Mouse (Mus musculus): ENCODE measurements around the gene Serpina9. TPM values are rescaled to one million over a fixed set of nuclear protein-coding genes. Genes with fewer than 3 reads are reported as not detected.

Gene Serpina9
- polyA plus RNA-seq, 1 experiment from 2014 or later, result not detected

DNA sequence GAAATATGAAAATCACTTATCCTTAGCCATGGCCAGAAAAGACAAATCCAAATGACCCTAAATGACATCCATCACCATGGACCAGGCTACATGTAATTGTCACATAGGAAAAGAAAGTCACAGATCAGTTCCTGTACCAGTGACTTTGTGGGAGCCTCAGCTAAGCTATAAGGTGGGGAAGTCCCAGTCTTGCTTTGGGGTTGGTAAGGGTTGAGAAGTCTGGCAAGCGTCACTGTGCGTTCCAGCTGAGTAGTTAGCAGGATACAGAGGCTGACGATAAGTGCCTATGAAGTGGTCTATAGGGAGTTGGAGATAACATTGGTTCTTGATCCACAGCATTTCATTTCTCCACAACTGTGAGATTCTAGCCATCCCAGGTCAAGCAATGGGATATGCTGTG is 1.7 kb upstream of the Serpina9 start:
- Histone ChIP-seq H3K36me3 (replicated peaks) (no peaks in the 10 kb centered on the region), H3K27me3 (replicated peaks; ENCODE audit: low read depth, poor library complexity, severe bottlenecking) (no peaks in the 10 kb centered on the region), H3K27ac (replicated peaks) (no peak overlapping the region), H3K9me3 (no peaks in the 10 kb centered on the region), H3K4me1 (no peaks in the 10 kb centered on the region), H3K4me3 (no peak overlapping the region)
- WGBS, result 93% methylated on average over 3 of the region's 3 CpGs
- no peak for DNase-seq (ENCODE audit: low spot score)

DNA sequence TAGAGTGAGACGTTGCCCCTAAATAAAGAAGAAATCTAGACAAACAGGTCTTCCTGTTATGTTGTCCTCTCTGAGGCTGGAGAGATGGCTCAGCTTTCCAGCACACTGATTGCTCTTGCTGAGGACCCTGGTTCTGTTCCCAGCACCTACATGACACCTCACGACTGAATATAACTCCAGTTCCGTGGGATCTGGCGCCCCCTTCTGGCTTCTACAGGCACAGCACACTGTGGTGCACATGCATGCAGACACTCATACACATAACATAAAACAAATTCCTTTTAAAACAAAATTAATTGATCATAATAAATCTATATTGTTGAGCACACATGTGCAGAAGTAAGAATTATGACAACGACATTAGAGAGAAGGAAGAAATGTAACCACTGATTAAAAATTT is 8.9 kb downstream of the Serpina9 start:
- H3K27ac ChIP-seq (replicated peaks), result no peak overlapping the region
- DNase-seq (ENCODE audit: low spot score), result no peak

DNA sequence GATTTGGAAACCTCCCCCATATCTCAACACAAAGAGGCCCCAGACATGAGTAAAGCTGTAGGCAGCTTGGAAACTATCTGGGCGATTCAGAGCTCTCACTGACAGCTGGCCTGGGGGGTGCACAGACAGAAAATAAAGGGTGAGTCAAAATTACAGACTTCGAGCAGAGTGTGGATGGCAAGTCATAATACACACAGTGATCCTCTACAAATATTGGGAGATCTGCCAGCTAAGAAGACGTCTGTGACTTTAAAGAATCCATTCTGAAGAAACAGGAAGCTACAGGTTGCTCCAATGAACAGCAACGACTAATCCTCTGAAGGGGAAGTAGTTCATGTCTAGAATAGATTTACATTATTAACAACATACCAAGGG is 10.3 kb downstream of the Serpina9 start:
- H3K4me1 ChIP-seq, result no peaks in the 10 kb centered on the region
- H3K36me3 ChIP-seq (replicated peaks), result no peaks in the 10 kb centered on the region
- H3K27ac ChIP-seq (replicated peaks), result no peak overlapping the region
- peaks cover 6% of the 10 kb centered on the region; the same call in 1 of the 2 replicates for H3K9me3 ChIP-seq
- no peak for DNase-seq (ENCODE audit: low spot score)
- H3K27me3 ChIP-seq (replicated peaks; ENCODE audit: low read depth, poor library complexity, severe bottlenecking), result no peaks in the 10 kb centered on the region
- WGBS, result 79% methylated on average over 4 of the region's 4 CpGs
- no peak overlapping the region for H3K4me3 ChIP-seq

More for the DNA sequence above, 8.9 kb downstream of the Serpina9 start:
- Histone ChIP-seq H3K36me3 (replicated peaks) (no peaks in the 10 kb centered on the region), H3K4me3 (no peak overlapping the region), H3K9me3 (peaks cover 6% of the 10 kb centered on the region; the same call in 1 of the 2 replicates), H3K27me3 (replicated peaks; ENCODE audit: low read depth, poor library complexity, severe bottlenecking) (no peaks in the 10 kb centered on the region), H3K4me1 (no peaks in the 10 kb centered on the region)
- 79% methylated on average over 5 of the region's 5 CpGs for WGBS

DNA sequence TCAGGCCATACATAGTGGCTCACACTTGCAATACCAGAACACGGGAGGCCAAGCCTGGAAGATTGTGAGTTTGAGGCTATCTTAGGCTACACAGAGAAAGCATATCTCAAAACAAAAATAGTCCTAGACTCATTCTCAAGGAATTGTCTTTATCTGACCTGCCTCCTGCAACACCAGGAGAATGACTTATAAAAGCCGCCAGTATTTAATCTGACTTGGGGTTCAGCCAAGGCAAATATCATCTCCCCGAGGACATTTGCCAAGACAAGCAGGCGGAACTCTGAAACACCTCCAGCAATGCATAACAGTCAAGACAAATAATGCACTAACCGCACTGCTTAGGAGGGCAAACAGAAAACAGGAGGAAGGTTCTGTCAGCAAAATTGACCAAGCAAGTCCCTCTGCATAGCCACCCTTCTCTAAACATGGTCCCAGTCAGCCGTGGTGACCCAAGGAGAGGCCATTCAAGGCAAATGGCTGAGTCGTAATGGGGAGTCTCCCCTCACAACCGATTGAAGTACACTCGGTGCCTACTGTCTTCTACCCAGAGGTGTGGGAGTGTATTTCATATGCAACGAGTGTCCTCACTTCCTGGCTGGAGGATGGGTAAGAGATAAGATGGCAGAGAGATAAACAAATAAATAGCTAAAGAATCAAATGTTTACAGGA is 10.9 kb downstream of the Serpina9 start:
- Histone ChIP-seq H3K4me1 (no peaks in the 10 kb centered on the region), H3K27ac (replicated peaks) (no peak overlapping the region), H3K27me3 (replicated peaks; ENCODE audit: low read depth, poor library complexity, severe bottlenecking) (no peaks in the 10 kb centered on the region), H3K4me3 (no peak overlapping the region), H3K36me3 (replicated peaks) (no peaks in the 10 kb centered on the region), H3K9me3 (peaks cover 6% of the 10 kb centered on the region; the same call in 1 of the 2 replicates)
- DNase-seq (ENCODE audit: low spot score), result no peak
- 89% methylated on average over 10 of the region's 10 CpGs for WGBS

DNA sequence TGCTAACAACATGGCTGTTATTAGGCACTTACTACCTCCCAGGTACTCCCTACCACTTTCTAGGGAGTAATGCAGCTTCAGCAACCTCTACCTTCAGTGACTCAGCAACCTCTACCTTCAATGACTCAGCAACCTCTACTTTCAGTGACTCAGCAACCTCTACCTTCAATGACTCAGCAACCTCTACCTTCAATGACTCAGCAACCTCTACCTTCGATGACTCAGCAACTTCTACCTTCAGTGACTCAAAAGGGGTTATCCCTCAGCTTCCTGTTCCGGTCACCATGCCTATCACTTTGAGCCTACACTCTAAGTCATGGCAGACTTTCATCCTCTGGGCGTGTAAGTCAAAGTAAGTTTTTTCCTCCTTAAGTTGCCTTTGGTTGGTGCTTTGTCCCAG is 13.0 kb downstream of the Serpina9 start:
- peaks cover 6% of the 10 kb centered on the region; the same call in 1 of the 2 replicates for H3K9me3 ChIP-seq
- H3K4me1 ChIP-seq, result peaks cover 3% of the 10 kb centered on the region; the same call in 1 of the 2 replicates
- H3K4me3 ChIP-seq, result no peak overlapping the region
- no peak for DNase-seq (ENCODE audit: low spot score)
- H3K27ac ChIP-seq (replicated peaks), result no peak overlapping the region
- 88% methylated on average over 3 of the region's 3 CpGs for WGBS
- no peaks in the 10 kb centered on the region for H3K36me3 ChIP-seq (replicated peaks)
- H3K27me3 ChIP-seq (replicated peaks; ENCODE audit: low read depth, poor library complexity, severe bottlenecking), result no peaks in the 10 kb centered on the region

DNA sequence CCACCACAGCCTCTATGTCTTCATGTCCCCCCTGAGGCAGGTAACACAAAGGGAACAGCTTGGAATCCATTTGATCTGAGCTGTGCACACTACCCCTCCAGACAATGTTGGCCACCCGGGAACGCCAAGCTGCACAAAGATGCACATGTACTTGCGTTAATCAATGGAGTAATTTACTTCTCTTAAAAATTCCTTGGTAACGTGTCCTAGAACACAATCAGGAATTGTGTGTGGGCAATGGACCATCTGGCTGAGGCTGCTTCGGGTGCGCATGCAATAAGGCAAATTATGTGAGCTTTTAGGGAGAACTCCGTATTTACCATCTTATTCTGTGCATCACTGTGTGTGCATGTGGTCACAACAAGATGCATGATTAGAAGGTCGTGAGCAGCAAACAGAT is 13.9 kb downstream of the Serpina9 start:
- Histone ChIP-seq H3K27me3 (replicated peaks; ENCODE audit: low read depth, poor library complexity, severe bottlenecking) (no peaks in the 10 kb centered on the region), H3K36me3 (replicated peaks) (no peaks in the 10 kb centered on the region), H3K4me3 (no peak overlapping the region), H3K9me3 (peaks cover 4% of the 10 kb centered on the region; the same call in 1 of the 2 replicates), H3K4me1 (peaks cover 3% of the 10 kb centered on the region; the same call in 1 of the 2 replicates), H3K27ac (replicated peaks) (no peak overlapping the region)
- WGBS, result 86% methylated on average over 8 of the region's 8 CpGs
- no peak for DNase-seq (ENCODE audit: low spot score)

DNA sequence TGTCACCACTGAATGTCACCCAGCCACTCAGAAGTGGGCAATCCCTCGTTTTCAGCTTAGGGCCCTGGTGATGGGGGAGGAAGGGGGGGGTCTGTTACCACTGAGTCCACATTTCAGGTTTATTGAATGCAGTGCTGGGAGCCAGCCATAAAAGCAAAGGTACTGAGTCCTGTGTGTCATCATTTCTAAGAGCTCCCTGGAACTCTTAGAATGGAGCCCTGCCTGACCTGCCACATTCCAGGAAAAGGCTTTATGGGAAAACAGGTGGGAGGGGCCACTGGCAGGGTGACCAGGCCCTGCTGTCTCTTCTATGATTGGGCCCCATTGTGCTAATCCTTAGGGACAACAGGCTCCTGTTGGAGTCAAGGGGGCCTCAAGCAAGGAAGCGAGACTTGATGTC is 17.0 kb downstream of the Serpina9 start:
- H3K4me3 ChIP-seq, result no peak overlapping the region
- no peaks in the 10 kb centered on the region for H3K36me3 ChIP-seq (replicated peaks)
- no peaks in the 10 kb centered on the region for H3K27me3 ChIP-seq (replicated peaks; ENCODE audit: low read depth, poor library complexity, severe bottlenecking)
- no peak overlapping the region for H3K27ac ChIP-seq (replicated peaks)
- WGBS, result 62% methylated on average over 2 of the region's 2 CpGs
- no peaks in the 10 kb centered on the region for H3K9me3 ChIP-seq
- H3K4me1 ChIP-seq, result peaks cover 3% of the 10 kb centered on the region; the same call in 1 of the 2 replicates
- no peak for DNase-seq (ENCODE audit: low spot score)

DNA sequence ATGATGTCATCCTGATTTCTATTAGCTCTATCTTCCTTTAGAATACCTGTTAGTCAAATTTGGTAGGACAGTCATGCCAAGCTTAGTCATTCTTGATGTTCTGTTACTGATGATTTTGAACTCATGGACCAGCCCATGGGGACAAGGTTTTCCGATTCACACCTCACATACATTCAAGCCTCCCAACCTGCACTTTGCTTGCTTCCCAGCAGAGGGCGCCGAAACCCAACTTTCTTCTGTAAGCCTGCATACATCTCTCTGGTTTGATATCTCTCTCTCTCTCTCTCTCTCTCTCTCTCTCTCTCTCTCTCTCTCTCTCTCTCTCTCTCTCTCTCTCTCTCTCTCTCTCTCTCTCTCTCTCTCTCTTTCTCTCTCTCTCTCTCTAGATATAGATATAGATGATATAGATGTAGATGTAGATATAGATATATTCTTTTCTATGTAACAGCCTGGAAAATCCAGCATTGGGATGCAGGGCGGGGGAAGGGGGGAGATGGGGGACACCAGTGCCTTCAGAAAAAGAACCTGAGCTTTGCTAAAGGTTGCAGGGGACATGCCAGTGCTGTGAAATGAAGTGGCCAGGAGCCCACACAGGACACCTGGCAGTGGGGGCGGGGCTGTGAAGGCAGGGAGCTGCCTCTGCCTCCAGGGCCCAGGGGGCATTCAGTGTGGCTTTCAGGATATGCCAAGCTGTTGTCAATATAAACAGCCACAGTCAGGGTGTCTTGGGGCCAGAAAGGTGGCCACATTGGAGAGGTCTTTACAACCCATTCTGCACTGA is 18.1 kb downstream of the Serpina9 start:
- H3K4me1 ChIP-seq, result peaks cover 3% of the 10 kb centered on the region; the same call in 1 of the 2 replicates
- H3K4me3 ChIP-seq, result no peak overlapping the region
- no peaks in the 10 kb centered on the region for H3K36me3 ChIP-seq (replicated peaks)
- no peaks in the 10 kb centered on the region for H3K27me3 ChIP-seq (replicated peaks; ENCODE audit: low read depth, poor library complexity, severe bottlenecking)
- H3K27ac ChIP-seq (replicated peaks), result no peak overlapping the region
- WGBS, result 43% methylated on average over 5 of the region's 5 CpGs
- peak; percentile 72 for DNase-seq (ENCODE audit: low spot score)
- H3K9me3 ChIP-seq, result no peaks in the 10 kb centered on the region

DNA sequence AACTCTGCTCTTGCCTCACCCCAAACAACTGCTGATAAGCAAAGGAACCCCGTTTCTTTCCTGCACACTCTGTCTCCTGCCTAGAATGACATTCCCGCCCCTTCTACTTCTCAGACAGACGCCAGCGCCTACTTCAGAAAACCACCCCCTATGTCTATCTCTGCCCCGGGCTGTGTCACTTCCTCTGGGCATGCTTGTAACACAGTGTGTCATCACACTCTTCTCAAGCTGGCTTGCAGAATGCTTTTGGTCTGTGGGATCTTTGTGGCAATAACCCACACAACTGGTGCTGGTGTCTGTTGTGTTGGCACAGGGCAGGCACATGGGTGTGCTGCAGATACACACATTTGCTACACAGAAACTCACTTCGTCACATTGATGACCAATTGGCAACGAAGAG is 20.6 kb downstream of the Serpina9 start:
- H3K27ac ChIP-seq (replicated peaks), result no peak overlapping the region
- H3K4me1 ChIP-seq, result peaks cover 3% of the 10 kb centered on the region; the same call in 1 of the 2 replicates
- H3K27me3 ChIP-seq (replicated peaks; ENCODE audit: low read depth, poor library complexity, severe bottlenecking), result no peaks in the 10 kb centered on the region
- H3K4me3 ChIP-seq, result no peak overlapping the region
- no peaks in the 10 kb centered on the region for H3K36me3 ChIP-seq (replicated peaks)
- DNase-seq (ENCODE audit: low spot score), result no peak
- no peaks in the 10 kb centered on the region for H3K9me3 ChIP-seq
- WGBS, result 68% methylated on average over 7 of the region's 7 CpGs

DNA sequence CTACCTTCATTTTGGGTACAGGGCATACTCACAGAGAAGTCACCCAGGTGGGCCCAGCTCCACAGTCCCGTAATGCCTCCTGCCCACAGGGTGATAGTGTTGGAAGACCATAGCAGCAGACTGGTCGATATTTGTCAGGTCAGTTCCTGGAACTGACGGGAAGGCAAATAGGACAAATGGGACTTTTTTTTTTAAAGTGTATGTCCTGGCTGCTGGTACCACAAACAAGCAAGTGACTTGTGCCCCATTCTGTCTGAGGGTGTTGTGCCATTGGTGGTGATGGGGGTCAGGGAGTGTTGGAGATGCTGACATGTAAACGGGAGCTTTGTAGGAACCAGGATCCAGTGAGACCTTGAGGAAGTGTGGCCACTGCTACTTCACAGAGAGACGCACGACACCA is 23.7 kb downstream of the Serpina9 start, which contains the start of gene Serpina11:
Gene Serpina11, minus strand, starts transcription at position 101 of the 400 bp plus-strand sequence.
- WGBS, result 90% methylated on average over 6 of the region's 6 CpGs
- H3K36me3 ChIP-seq (replicated peaks), result no peaks in the 10 kb centered on the region
- no peaks in the 10 kb centered on the region for H3K27me3 ChIP-seq (replicated peaks; ENCODE audit: low read depth, poor library complexity, severe bottlenecking)
- no peak within 1 kb of the TSS for H3K4me3 ChIP-seq
- no peaks in the 10 kb centered on the region for H3K9me3 ChIP-seq
- no peak within 1 kb of the TSS for H3K27ac ChIP-seq (replicated peaks)
- no peak for DNase-seq (ENCODE audit: low spot score)
- no peaks in the 10 kb centered on the region for H3K4me1 ChIP-seq

DNA sequence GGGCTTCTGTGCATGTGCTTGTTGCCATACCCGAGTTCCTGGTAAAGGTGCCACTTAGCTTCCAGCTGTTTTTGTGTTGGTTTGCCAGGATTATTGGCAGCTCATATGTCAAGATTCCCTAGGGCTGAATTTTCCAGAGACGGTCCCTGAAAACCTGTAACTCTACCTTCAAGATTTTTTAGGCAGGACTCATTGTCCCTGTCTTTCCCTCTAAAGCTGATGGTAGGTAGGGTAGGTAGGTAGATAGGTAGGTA is 24.1 kb downstream of the Serpina9 start:
- H3K4me1 ChIP-seq, result no peaks in the 10 kb centered on the region
- H3K36me3 ChIP-seq (replicated peaks), result no peaks in the 10 kb centered on the region
- WGBS, result 55% methylated on average over 2 of the region's 2 CpGs
- H3K27ac ChIP-seq (replicated peaks), result no peak overlapping the region
- no peaks in the 10 kb centered on the region for H3K9me3 ChIP-seq
- no peak for DNase-seq (ENCODE audit: low spot score)
- H3K4me3 ChIP-seq, result no peak overlapping the region
- H3K27me3 ChIP-seq (replicated peaks; ENCODE audit: low read depth, poor library complexity, severe bottlenecking), result no peaks in the 10 kb centered on the region

DNA sequence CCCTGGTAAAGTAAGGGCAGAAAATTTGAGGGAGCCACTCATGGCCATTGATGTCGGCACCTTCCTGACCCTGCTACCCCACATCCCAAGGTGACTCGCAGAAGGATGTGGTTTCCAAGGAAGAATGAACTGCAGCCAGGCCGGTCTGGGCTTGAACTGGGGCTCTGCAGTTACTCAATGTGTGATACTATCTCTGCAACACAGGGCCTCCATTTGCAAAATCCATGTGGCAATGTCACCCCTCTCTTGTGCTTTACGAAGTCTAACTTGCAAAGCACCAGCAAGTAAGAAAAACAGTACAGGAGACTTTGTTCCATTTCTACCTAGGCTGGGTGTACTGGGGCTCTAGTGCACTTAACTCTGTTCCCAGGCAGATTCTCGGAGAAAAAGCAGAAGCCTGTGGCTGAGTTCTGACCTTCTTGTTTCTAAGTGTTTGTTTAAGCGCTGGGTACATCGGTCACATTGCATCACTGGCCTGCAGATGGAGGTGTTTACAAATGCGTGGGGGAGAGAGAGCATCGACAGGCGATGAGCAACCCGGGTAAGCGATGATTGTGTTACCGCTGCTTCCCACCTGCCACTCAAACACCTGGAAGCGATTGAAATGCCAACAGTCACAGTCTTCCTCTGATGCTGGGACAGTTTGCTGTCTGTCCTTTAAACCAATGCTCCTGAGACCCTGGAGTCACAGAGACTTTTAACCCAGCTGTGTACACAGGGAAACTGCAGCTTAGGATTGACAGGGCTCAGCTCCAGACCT is 24.6 kb downstream of the Serpina9 start:
- no peaks in the 10 kb centered on the region for H3K4me1 ChIP-seq
- H3K27ac ChIP-seq (replicated peaks), result no peak overlapping the region
- H3K36me3 ChIP-seq (replicated peaks), result no peaks in the 10 kb centered on the region
- H3K9me3 ChIP-seq, result no peaks in the 10 kb centered on the region
- WGBS, result 57% methylated on average over 14 of the region's 14 CpGs
- H3K27me3 ChIP-seq (replicated peaks; ENCODE audit: low read depth, poor library complexity, severe bottlenecking), result no peaks in the 10 kb centered on the region
- no peak overlapping the region for H3K4me3 ChIP-seq
- no peak for DNase-seq (ENCODE audit: low spot score)
